Mouse (Mus musculus) hindbrain, embryonic 11.5 days (tissue): ENCODE results near the gene Gm49392. TPM values are rescaled to one million over a fixed set of nuclear protein-coding genes. Genes with fewer than 3 reads are reported as not detected.

Source experiments
- ATAC-seq: fragments of 200-750 bp; cut with Nextera tagmentation; 2 replicates; pipeline ENCODE4 v1.8.0; 2017; ENCODE audit warnings: mild to moderate bottlenecking, moderate TSS enrichment, moderate library complexity; ENCODE audit not compliant: low FRiP score
- DNase-seq: peaks from one replicate; pipeline ENCODE4 v3.0.0-alpha.2; 2015; ENCODE audit warnings: low spot score
- H3K27ac ChIP-seq: fragments of 300-500 bp; sonication (generic); 2 replicates; pipeline ENCODE4 v1.5.1; 2014; ENCODE audit warnings: mild to moderate bottlenecking, low read depth, low read length
- H3K27me3 ChIP-seq: fragments of 300-500 bp; sonication (generic); 2 replicates; pipeline ENCODE4 v1.6.1; 2014; ENCODE audit warnings: mild to moderate bottlenecking, low read length, moderate library complexity, mixed read lengths; ENCODE audit not compliant: control insufficient read depth, insufficient read depth
- H3K36me3 ChIP-seq: fragments of 300-500 bp; sonication (generic); 2 replicates; pipeline ENCODE4 v1.6.1; 2014; ENCODE audit warnings: mild to moderate bottlenecking, low read length, moderate library complexity, mixed read lengths; ENCODE audit not compliant: control insufficient read depth, insufficient read depth
- H3K4me1 ChIP-seq: fragments of 300-500 bp; sonication (generic); replicated peaks from 2 replicates; pipeline ENCODE4 v1.6.1; 2014; ENCODE audit warnings: low read length, mixed read lengths; ENCODE audit not compliant: control insufficient read depth, insufficient read depth
- H3K4me2 ChIP-seq: fragments of 300-500 bp; sonication (generic); replicated peaks from 2 replicates; pipeline ENCODE4 v1.6.1; 2014; ENCODE audit warnings: mild to moderate bottlenecking, low read depth, low read length
- H3K4me3 ChIP-seq: fragments of 300-500 bp; sonication (generic); 2 replicates; pipeline ENCODE4 v1.5.1; 2014; ENCODE audit warnings: low read depth, low read length
- H3K9ac ChIP-seq: fragments of 300-500 bp; sonication (generic); 2 replicates; pipeline ENCODE4 v1.6.1; 2014; ENCODE audit warnings: low read depth, low read length
- H3K9me3 ChIP-seq: fragments of 300-500 bp; sonication (generic); 2 replicates; pipeline ENCODE4 v1.6.1; 2016; ENCODE audit warnings: low read length; ENCODE audit not compliant: control insufficient read depth
- WGBS: fragments of 180-500 bp; shearing (Covaris S2); extraction: QIAGEN DNeasy Blood & Tissue Kit; methylation state at CpG from one replicate; pipeline ENCODE4 v1.1.7; 2014; 5-methylcytosine and 5-hydroxymethylcytosine counted together
- polyA plus RNA-seq: library from polyadenylated mRNA; unstranded; fragments of >200 nt; fragmentation: Nextera tagmentation; extraction: Ambion mirVana; gene quantifications from 2 replicates; pipeline ENCODE4 v1.2.1, GENCODE M21; 2014

The Gm49392 gene
- polyA plus RNA-seq, 1 experiment from 2014 or later = 0.49 TPM

DNA sequence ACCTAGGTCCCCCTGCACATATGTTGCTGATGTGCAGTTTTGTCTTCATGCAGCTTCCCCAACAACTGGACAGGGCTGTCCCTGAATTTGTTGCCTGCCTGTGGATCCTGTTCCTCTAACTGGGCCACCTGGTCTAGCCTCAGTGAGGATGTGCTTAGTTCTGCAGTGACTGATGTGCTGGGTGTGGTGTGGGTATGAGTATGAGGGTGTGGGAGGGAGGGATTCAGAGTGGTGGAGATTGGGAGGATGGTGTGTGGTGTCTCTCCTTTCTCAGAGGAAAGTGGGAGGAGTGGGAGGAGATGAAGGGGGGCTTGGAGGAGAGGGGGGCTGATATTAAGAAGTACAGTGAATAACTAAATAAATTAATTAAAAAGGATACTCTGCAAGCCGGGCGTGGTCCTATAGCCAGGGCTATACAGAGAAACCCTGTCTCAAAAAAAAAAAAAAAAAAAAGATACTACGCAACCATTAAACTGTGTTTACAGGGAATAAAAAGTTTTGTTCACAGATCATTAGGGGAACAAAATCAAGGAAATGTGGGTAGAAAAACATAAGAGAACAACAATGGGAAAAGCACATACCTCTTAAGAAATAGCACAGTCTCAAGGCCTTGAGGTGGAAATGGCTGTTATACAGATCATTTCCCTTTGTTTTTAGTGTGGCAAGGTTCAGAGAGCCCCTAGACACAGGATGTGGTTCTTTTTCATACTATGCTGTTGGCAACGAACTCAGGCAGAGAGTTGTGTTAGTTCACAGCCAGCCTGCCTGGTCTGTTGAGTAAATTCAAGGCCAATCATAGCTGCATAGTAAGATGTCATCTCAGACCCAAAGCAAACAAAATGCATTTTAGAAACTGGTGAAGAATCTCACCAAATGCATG lies 48.2 kb downstream of the Gm49392 start:
- no peak overlapping the region for H3K27ac ChIP-seq
- no peaks in the 10 kb centered on the region for H3K9me3 ChIP-seq
- H3K36me3 ChIP-seq = no peaks in the 10 kb centered on the region
- no peaks in the 10 kb centered on the region for H3K4me1 ChIP-seq
- no peak for DNase-seq
- H3K4me3 ChIP-seq = no peak overlapping the region
- H3K27me3 ChIP-seq = no peaks in the 10 kb centered on the region
- ATAC-seq = no peak
- H3K4me2 ChIP-seq = no peak overlapping the region
- no peak overlapping the region for H3K9ac ChIP-seq
- 86% methylated on average over 4 of the region's 4 CpGs for WGBS

DNA sequence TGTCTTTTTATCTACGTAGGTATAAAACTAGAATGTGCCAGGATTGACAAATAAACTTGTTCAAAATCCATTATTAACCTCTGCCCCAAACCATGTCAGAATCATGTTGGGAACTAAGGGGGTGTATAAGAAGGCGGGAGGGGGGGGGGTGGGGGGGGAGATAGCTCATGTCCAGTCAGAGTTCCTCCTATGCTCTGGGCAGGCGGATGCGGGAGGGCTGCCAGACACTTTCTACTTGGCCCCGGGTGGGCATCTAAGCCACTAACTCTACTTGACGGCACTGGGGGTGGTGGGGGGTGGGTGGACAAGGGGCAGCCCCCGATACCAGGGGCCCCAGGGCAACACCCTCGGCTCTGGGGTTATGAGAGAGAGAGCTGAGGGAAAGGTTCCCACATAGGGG lies 53.5 kb downstream of the Gm49392 start:
- Histone ChIP-seq H3K9ac (no peak overlapping the region), H3K4me2 (no peak overlapping the region), H3K27ac (no peak overlapping the region), H3K9me3 (no peaks in the 10 kb centered on the region), H3K4me3 (no peak overlapping the region), H3K36me3 (no peaks in the 10 kb centered on the region), H3K27me3 (no peaks in the 10 kb centered on the region), H3K4me1 (no peaks in the 10 kb centered on the region)
- WGBS = 93% methylated on average over 8 of the region's 8 CpGs
- DNase-seq = no peak
- ATAC-seq = no peak

DNA sequence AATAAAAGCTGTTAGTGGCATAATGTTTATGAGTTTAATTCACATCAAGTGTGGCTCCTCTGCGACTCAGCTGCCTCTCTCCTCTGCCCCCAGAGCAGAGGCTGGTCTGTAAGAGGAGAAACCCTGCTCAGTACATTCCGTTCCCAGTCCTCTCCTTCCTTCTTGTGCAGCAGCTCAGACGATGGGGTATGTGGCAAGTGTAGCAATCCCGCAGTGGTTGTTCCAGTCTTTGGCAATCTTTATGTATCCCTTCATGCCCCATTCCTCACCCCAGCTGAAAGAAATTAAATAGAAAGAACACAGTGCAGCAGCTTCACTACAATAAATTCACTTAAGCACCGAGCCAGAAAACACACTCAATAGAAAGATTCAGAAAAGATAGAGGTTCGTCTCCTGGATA lies 54.0 kb downstream of the Gm49392 start:
- no peak for ATAC-seq
- no peak overlapping the region for H3K4me2 ChIP-seq
- no peaks in the 10 kb centered on the region for H3K9me3 ChIP-seq
- no peak overlapping the region for H3K27ac ChIP-seq
- DNase-seq = no peak
- no peaks in the 10 kb centered on the region for H3K36me3 ChIP-seq
- no peak overlapping the region for H3K9ac ChIP-seq
- WGBS = 83% methylated on average over 6 of the region's 6 CpGs
- H3K4me3 ChIP-seq = no peak overlapping the region
- no peaks in the 10 kb centered on the region for H3K27me3 ChIP-seq
- no peaks in the 10 kb centered on the region for H3K4me1 ChIP-seq

DNA sequence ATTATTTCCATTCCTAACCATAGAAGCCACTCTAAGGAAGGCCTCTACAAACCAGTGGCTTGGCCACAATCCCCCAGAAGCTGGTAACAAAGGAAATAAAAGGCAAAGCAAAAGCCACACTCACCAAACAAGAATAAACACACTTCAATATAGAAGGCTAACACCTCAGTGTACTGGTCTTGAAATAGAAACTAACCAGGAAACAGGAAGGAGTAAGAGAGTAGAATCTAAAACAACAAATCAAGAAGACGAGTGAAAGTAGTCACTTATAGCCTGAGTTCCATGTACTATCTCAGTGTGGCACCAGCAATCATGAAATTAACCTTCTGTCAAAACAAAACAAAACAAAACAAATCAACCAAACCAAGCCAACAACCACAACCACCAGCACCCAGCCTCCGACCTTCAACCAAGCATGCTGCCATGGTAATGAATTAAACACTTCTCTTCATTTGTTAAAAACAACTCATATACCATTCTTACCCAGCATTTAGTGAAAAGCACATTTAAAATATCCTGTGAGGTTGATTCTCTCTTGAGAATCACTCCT lies 57.3 kb downstream of the Gm49392 start:
- no peaks in the 10 kb centered on the region for H3K27me3 ChIP-seq
- no peak overlapping the region for H3K4me2 ChIP-seq
- H3K27ac ChIP-seq = no peak overlapping the region
- H3K4me3 ChIP-seq = no peak overlapping the region
- no peak overlapping the region for H3K9ac ChIP-seq
- DNase-seq = no peak
- no peaks in the 10 kb centered on the region for H3K4me1 ChIP-seq
- 85% methylated on average over 2 of the region's 2 CpGs for WGBS
- no peak for ATAC-seq
- no peaks in the 10 kb centered on the region for H3K9me3 ChIP-seq
- no peaks in the 10 kb centered on the region for H3K36me3 ChIP-seq

DNA sequence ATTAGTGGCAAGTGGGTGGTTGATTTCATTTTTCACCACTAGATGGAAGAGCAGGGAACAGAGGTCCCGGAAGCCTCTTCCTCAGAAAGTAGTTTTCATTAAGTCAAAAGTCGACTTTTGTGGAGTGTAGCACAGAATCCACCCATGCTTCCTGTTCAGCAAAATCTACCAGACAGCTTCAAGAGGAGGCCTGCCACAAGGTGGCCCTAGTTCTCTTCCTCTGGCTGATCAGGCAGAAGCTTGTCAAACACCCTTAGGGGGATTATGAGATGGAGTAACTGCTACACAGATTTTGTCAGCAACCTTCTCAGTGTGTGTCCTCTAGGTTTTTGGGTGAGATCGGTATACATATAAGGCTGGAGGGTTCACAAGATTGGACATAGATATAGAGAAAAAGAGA lies 70.6 kb downstream of the Gm49392 start:
- no peak overlapping the region for H3K9ac ChIP-seq
- ATAC-seq = no peak
- no peak overlapping the region for H3K4me2 ChIP-seq
- no peak for DNase-seq
- no peak overlapping the region for H3K27ac ChIP-seq
- 60% methylated on average over 3 of the region's 3 CpGs for WGBS
- H3K4me1 ChIP-seq = no peaks in the 10 kb centered on the region
- no peaks in the 10 kb centered on the region for H3K27me3 ChIP-seq
- no peak overlapping the region for H3K4me3 ChIP-seq
- H3K36me3 ChIP-seq = no peaks in the 10 kb centered on the region
- H3K9me3 ChIP-seq = no peaks in the 10 kb centered on the region

DNA sequence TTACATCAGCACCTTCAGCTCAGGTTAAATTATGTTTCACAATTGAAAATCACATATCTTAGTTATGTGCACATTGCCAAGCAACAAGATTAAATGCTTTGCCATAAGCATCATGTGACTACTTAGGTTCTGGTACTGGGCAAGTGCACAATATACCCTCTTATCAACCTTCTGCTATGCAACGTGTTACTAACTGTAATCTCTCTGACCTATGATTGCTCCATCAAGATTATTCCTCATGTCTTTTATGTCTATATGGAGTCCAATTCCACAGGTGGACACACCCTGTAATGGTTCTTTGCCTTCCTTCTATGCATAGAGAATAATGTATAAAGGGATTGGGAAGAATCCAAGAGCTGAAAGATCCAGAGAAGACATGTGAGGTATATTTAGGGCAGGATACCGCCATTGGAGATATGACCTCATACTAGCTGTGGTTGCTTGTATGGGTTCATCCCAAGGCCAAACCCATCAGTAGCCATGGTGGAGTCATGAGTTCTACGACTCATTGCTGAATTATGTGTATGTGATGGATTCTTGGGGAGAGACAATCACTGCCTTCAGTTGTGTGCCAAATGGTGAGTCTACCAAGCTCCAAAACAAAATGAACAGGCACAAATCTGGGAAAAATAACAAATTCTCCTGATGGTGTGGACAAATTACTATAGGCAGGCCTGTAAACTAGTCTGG lies 76.1 kb downstream of the Gm49392 start:
- Histone ChIP-seq H3K4me1 (no peaks in the 10 kb centered on the region), H3K9ac (no peak overlapping the region), H3K4me3 (no peak overlapping the region), H3K9me3 (no peaks in the 10 kb centered on the region), H3K27me3 (no peaks in the 10 kb centered on the region), H3K27ac (no peak overlapping the region), H3K36me3 (no peaks in the 10 kb centered on the region), H3K4me2 (no peak overlapping the region)
- WGBS = 75% methylated on average over 3 of the region's 3 CpGs
- DNase-seq (no peak), ATAC-seq (no peak)

DNA sequence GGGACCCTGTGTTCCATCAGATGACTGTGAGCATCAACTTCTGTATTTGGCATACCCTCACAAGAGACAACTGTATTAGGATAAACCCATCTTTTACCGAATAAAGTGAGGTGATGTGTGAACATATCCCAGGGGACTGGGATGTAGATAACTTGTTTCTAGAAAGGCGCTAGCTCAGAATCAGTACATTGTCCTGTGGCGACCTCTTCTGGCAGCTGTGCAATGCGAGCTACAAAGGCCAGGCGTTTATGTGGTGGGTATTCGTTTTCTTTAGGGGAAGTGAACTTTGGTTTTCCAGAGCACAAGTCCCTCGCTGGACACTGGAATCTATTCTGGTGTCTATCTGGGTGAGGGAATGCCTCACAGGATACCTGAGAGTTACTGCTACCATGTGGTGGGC lies 77.2 kb downstream of the Gm49392 start:
- no peak overlapping the region for H3K27ac ChIP-seq
- H3K36me3 ChIP-seq = no peaks in the 10 kb centered on the region
- H3K4me3 ChIP-seq = no peak overlapping the region
- no peak for ATAC-seq
- no peaks in the 10 kb centered on the region for H3K9me3 ChIP-seq
- H3K4me1 ChIP-seq = no peaks in the 10 kb centered on the region
- DNase-seq = peak; percentile 60
- WGBS = 15% methylated on average over 7 of the region's 7 CpGs
- H3K27me3 ChIP-seq = no peaks in the 10 kb centered on the region
- no peak overlapping the region for H3K9ac ChIP-seq
- H3K4me2 ChIP-seq = no peak overlapping the region

DNA sequence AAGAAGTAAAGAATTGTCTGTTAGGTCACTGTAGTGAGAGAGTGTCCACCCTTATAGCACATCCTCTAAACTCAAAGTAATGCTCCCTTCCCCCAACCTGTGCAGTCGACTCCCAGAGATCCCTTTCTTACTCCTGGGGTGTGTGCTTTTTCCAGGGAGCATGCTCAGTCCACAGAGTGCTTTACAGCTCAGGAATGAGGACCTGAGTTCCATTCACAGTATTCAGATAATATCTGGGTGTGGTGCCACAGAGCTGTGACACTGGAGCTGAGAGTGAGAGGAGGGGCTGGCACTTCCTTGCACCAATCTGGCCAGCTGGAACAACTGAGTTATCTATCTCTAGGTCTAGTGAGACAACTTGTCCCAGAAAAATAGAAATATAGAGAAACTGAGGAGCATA lies 83.0 kb downstream of the Gm49392 start:
- no peaks in the 10 kb centered on the region for H3K36me3 ChIP-seq
- no peaks in the 10 kb centered on the region for H3K9me3 ChIP-seq
- DNase-seq (no peak), ATAC-seq (no peak)
- no peak overlapping the region for H3K9ac ChIP-seq
- H3K4me3 ChIP-seq = no peak overlapping the region
- H3K27ac ChIP-seq = no peak overlapping the region
- H3K4me1 ChIP-seq = no peaks in the 10 kb centered on the region
- H3K27me3 ChIP-seq = no peaks in the 10 kb centered on the region
- H3K4me2 ChIP-seq = no peak overlapping the region
- WGBS = 89% methylated on average over 1 of the region's 1 CpGs
